Mouse (Mus musculus) C2C12 (cell line): ENCODE data around the gene B3gnt6.

Source experiments
- CEBPB ChIP-seq: IDR thresholded peaks from one replicate; pipeline ENCODE4 v1.6.1; 2011; ENCODE audit warnings: low read depth, mild to moderate bottlenecking, control low read depth, moderate library complexity
- CTCF ChIP-seq: IDR thresholded peaks from one replicate; pipeline ENCODE4 v1.5.1; 2011; ENCODE audit not compliant: control insufficient read depth, insufficient read depth, insufficient read length
- MYOG ChIP-seq: IDR thresholded peaks from one replicate; pipeline ENCODE4 v1.6.1; 2011; ENCODE audit not compliant: control insufficient read depth, insufficient read length; ENCODE audit errors: extremely low read depth
- USF1 ChIP-seq: IDR thresholded peaks from one replicate; pipeline ENCODE4 v1.6.1; 2011; ENCODE audit warnings: low read depth, mild to moderate bottlenecking, control low read depth, moderate library complexity

- no peak for TF ChIP-seq CEBPB
- TF ChIP-seq CTCF: no peak
- TF ChIP-seq USF1: no peak
- TF ChIP-seq MYOG: no peak
These were observed 27.9 kb downstream of the B3gnt6 start for GRCm38 (mm10) chr7:98171141-98172073.
